Mouse (Mus musculus) hindbrain, embryonic 15.5 days (tissue): ENCODE data around the gene Pdia5. TPM values are rescaled to one million over a fixed set of nuclear protein-coding genes. Genes with fewer than 3 reads are reported as not detected.

Source experiments
- ATAC-seq: fragments of 200-750 bp; cut with Nextera tagmentation; 2 replicates; pipeline ENCODE4 v1.8.0; 2017; ENCODE audit warnings: low read depth, moderate number of reproducible peaks, moderate TSS enrichment; ENCODE audit not compliant: low FRiP score
- H3K27ac ChIP-seq: fragments of 300-500 bp; sonication (generic); replicated peaks from 2 replicates; pipeline ENCODE4 v1.5.1; 2015; ENCODE audit warnings: mild to moderate bottlenecking, inconsistent platforms
- H3K27me3 ChIP-seq: fragments of 300-500 bp; sonication (generic); 2 replicates; pipeline ENCODE4 v1.6.1; 2015; ENCODE audit warnings: control low read depth, inconsistent platforms
- H3K36me3 ChIP-seq: fragments of 300-500 bp; sonication (generic); 2 replicates; pipeline ENCODE4 v1.6.1; 2015; ENCODE audit warnings: control low read depth, inconsistent platforms
- H3K4me1 ChIP-seq: fragments of 300-500 bp; sonication (generic); replicated peaks from 2 replicates; pipeline ENCODE4 v1.6.1; 2015; ENCODE audit warnings: control low read depth, inconsistent platforms
- H3K4me2 ChIP-seq: fragments of 300-500 bp; sonication (generic); 2 replicates; pipeline ENCODE4 v1.6.1; 2015; ENCODE audit warnings: moderate library complexity, mild to moderate bottlenecking, inconsistent platforms
- H3K4me3 ChIP-seq: fragments of 300-500 bp; sonication (generic); 2 replicates; pipeline ENCODE4 v1.5.1; 2015; ENCODE audit warnings: mild to moderate bottlenecking, inconsistent platforms
- H3K9ac ChIP-seq: fragments of 300-500 bp; sonication (generic); 2 replicates; pipeline ENCODE4 v1.6.1; 2015; ENCODE audit warnings: inconsistent platforms
- H3K9me3 ChIP-seq: fragments of 300-500 bp; sonication (generic); 2 replicates; pipeline ENCODE4 v1.6.1; 2016; ENCODE audit warnings: control low read depth, inconsistent platforms
- WGBS: fragments of 180-500 bp; shearing (Covaris S2); methylation state at CpG from one replicate; pipeline ENCODE4 v1.1.7; 2015; 5-methylcytosine and 5-hydroxymethylcytosine counted together
- microRNA-seq: library from miRNA; unstranded; fragments of <30 nt; microRNA quantifications from one replicate; pipeline ENCODE4, GENCODE M21; 2016
- polyA plus RNA-seq: library from polyadenylated mRNA; unstranded; fragments of >200 nt; fragmentation: Nextera tagmentation; extraction: Ambion mirVana; gene quantifications from 2 replicates; pipeline ENCODE4 v1.2.1, GENCODE M21; 2015

Pdia5 gene
- polyA plus RNA-seq, 1 experiment from 2014 or later = 14.5 TPM

DNA sequence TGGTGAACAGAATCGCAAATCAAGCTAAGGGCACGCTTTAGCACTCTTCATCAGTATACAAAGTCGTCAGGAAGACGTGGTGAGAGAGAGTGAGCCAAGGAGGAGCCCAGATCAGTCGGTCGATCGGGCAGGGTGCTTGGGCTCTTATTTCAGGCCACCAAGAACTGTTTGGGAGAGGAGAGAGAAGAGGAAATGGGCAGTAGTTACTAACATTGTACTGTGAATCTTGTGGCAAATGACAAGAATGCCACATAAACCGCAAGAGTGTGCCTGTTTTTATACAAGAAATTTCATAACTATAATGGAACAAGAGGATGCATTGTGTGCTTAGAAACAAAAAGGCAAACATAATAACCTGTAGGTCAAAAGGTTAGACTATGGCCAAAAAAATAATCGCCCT is 110.6 kb downstream of the Pdia5 start:
- whole genome bisulfite sequencing = 89% methylated on average over 9 of the region's 9 CpGs
- Histone ChIP-seq H3K9ac (no peak overlapping the region), H3K4me1 (no peaks in the 10 kb centered on the region), H3K4me2 (no peak overlapping the region), H3K27me3 (no peaks in the 10 kb centered on the region), H3K36me3 (no peaks in the 10 kb centered on the region), H3K27ac (no peak overlapping the region), H3K4me3 (no peak overlapping the region), H3K9me3 (no peaks in the 10 kb centered on the region)
- ATAC-seq = no peak

DNA sequence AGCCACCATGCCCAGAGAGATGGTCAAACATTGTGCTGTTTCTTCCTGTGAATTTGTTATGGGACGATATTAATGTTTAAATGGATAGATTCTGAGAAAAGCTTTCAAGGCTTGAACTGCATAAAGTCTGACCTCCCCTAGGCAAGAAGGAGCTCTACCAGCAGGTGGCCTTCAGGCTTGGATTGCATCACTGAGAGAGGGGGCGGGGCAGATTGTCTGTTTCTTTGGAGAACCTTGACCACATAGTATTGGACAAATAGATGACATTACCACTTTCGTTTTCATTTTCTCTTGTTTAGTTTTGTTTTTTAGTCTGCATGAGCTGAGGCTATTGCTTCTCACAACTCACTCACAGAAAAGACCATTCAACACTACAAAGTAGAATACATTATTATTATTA is 111.3 kb downstream of the Pdia5 start:
- Histone ChIP-seq H3K9me3 (no peaks in the 10 kb centered on the region), H3K9ac (no peak overlapping the region), H3K4me1 (no peaks in the 10 kb centered on the region), H3K27me3 (no peaks in the 10 kb centered on the region), H3K4me3 (no peak overlapping the region), H3K27ac (no peak overlapping the region), H3K4me2 (no peak overlapping the region), H3K36me3 (no peaks in the 10 kb centered on the region)
- 90% methylated on average over 3 of the region's 3 CpGs for WGBS
- ATAC-seq = no peak

- under 1% methylated on average over 7 of the region's 7 CpGs for WGBS
- Histone ChIP-seq H3K9ac (peak overlapping the region; percentile 54), H3K27ac (peak overlapping the region; percentile 84), H3K36me3 (no peaks in the 10 kb centered on the region), H3K9me3 (no peaks in the 10 kb centered on the region), H3K4me1 (peaks cover 12% of the 10 kb centered on the region), H3K27me3 (no peaks in the 10 kb centered on the region), H3K4me2 (peak overlapping the region; percentile 92), H3K4me3 (peak overlapping the region; percentile 68)
- ATAC-seq = no peak
These were observed 126.6 kb downstream of the Pdia5 start for GRCm38 (mm10) chr16:35364063-35364428.

DNA sequence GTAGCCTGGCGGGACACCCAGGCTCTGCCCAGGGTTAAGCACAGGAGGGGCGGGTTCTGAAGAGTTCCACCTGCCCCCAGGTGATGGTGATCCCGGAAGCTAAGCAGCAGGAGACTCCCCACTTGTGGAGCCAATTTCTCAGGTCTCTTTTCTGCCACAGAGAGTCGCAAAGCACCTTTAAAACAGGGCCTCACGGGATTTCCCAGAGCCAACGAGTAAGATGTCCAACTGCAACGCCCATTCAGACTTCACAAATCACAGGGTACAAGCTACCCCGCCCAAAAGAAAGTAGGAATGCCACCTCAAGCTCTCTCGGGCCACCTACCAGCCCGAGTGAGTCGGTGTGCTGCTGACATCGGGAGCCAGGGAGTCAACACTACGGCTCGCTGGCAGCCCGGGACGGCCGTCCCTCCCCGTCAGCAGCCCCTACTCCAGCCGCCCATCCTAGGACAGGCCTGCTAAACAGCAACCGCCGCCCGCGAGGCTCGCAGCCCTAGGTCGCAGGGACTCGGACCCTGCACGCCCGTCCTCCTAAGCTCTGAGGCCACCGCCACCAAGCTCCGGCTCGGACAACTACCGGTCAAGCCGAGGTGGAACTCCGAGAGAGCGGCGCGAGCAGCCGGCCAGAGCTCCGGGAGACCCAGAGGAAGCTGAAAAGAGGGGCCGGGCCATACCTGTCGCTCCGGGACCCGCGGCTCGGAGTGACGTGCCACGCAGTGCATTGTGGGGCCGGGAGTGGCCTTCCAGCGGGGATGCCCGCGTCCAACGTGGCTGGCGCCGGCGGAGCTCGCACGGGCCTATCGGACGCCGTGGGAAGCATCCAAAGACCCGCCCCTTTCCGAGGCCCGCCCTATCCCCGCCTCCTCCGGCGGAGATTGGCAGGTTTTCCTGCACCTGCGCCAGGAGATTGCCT is 127.3 kb downstream of the Pdia5 start, which contains the start of gene Sec22a:
TSS of gene Sec22a (minus strand) at position 769 of the 913 bp plus-strand sequence.
- WGBS = under 1% methylated on average over 67 of the region's 67 CpGs
- ATAC-seq = peak; percentile 100
- no peaks in the 10 kb centered on the region for H3K9me3 ChIP-seq
- H3K9ac ChIP-seq = peak within 1 kb of the TSS; percentile 76
- H3K4me3 ChIP-seq = peak within 1 kb of the TSS; percentile 68
- no peaks in the 10 kb centered on the region for H3K36me3 ChIP-seq
- peaks cover 12% of the 10 kb centered on the region for H3K4me1 ChIP-seq
- no peaks in the 10 kb centered on the region for H3K27me3 ChIP-seq
- H3K27ac ChIP-seq = peak within 1 kb of the TSS; percentile 84
- H3K4me2 ChIP-seq = peak within 1 kb of the TSS; percentile 92

DNA sequence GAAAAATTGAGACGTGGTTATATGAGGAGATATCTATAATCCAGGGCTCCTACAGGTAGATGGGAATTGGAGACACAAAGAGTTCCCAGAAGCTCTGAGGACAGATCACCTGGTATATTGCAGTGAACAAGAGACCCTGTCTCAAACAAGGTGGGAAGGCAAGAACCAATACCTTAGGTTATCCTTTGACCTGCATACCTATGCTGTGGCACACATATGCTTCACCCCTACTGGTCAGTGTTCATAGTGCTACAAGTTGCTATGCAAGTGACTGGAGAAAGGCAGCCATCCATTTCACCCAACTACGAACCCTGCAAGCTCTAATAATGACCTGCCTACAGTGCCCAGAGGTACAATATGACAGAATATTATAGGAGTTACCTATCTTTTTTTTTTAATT is 128.5 kb downstream of the Pdia5 start:
- Histone ChIP-seq H3K27me3 (no peaks in the 10 kb centered on the region), H3K4me1 (peaks cover 12% of the 10 kb centered on the region), H3K36me3 (no peaks in the 10 kb centered on the region), H3K27ac (no peak overlapping the region), H3K9me3 (no peaks in the 10 kb centered on the region), H3K4me3 (no peak overlapping the region), H3K4me2 (no peak overlapping the region), H3K9ac (no peak overlapping the region)
- 84% methylated on average over 2 of the region's 2 CpGs for WGBS
- no peak for ATAC-seq

DNA sequence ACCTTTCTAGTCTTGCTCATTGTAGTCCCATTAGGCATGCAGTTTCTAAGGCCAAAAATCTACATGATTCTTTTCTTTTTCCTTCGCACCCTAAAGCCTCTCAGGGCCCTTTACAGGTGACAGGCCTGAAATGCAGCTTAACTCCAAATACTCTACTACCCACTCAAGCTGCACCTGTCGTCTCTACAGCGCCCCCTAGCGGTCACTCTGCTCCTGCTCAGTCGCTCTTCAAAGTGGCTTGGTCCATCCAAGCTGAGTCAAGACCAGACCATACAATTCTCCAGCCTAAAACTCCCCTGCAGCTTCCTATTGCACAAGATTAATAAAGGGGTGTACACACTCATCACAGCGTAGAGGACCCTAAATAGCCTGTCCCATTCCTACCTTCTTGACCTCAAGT is 130.1 kb downstream of the Pdia5 start:
- H3K9me3 ChIP-seq = no peaks in the 10 kb centered on the region
- H3K27me3 ChIP-seq = no peaks in the 10 kb centered on the region
- H3K4me2 ChIP-seq = no peak overlapping the region
- no peak overlapping the region for H3K27ac ChIP-seq
- H3K9ac ChIP-seq = no peak overlapping the region
- ATAC-seq = no peak
- WGBS = 27% methylated on average over 6 of the region's 6 CpGs
- H3K4me1 ChIP-seq = peaks cover 12% of the 10 kb centered on the region
- H3K36me3 ChIP-seq = no peaks in the 10 kb centered on the region
- H3K4me3 ChIP-seq = no peak overlapping the region

DNA sequence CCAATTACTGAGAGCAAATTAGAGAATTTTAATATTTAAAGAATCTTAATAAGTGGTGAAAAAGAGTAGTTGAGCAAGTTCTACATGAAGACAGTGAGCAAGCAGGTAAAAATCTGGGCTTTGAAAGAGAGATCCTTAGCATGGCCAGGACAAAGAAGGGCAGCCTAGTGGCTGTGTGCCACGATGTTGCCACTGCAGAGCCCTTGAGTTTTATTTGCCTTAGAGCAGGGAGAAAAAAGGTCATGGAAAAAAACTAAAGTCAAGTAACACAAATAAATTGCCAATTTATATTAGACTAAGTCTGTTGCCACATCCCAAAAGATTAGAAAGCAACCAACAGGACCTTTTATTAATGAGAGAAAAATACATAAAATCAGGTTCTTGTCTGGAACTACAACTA is 133.2 kb downstream of the Pdia5 start:
- Histone ChIP-seq H3K9me3 (no peaks in the 10 kb centered on the region), H3K27me3 (no peaks in the 10 kb centered on the region), H3K36me3 (no peaks in the 10 kb centered on the region), H3K9ac (no peak overlapping the region), H3K4me2 (no peak overlapping the region), H3K4me1 (no peaks in the 10 kb centered on the region), H3K27ac (no peak overlapping the region), H3K4me3 (no peak overlapping the region)
- WGBS = 76% methylated on average over 1 of the region's 1 CpGs
- no peak for ATAC-seq

Small RNAs within 50 kb of the gene (microRNA-seq; reads per million reads assigned to microRNA genes)
- gene Gm25548 = not detected

Other genes with a start within 250 kb of the Pdia5 start
- 38.5 and 40.1 TPM in 2 replicates for gene Sec22a, start 127.0 kb downstream of the Pdia5 start, polyA plus RNA-seq
- gene Sema5b, start 50.3 kb upstream of the Pdia5 start, polyA plus RNA-seq = 19.8 and 25.6 TPM in 2 replicates